Mouse (Mus musculus): Measurements from ENCODE around the gene Grb2.

Gene Grb2

DNA sequence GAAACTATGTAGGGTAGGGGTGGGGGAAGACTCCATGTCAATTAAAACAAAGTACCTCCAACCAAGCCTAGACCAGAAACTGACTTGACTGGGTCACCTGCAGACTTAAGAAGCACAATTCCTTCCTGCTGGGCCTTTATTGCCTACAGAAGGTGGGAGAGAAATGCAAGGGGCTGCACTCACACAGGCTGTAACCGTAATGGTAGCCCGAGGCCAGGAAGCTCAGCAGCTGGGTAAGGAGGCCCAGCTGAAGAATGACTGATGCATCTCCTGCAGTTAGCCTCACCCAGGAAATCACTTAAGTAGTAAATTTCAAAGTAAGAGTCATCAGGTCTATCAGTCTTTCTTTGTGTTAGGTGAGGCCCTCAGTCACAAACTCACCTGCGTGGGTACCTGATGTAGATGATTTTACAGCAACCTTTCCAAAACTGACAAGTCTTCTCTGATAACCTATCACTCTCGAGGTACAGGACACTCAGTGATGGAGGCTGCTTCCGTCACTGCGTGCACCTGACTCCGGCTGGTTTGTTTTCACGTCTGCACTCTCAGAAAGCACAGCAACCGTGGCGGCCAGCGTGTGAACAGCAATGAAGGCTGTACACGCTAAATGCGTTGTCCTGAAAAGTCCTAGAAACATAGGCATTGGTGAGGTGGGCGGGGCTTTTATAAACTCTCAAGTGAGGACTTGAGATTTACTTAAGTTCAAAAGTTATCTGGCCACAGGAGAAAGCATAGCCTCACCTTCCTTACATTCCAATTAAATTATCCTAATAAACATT is 19.1 kb downstream of the Grb2 start:
- DNase-seq (ENCODE audit: low spot score in 2 of 2): no peak

GRCm38 (mm10) chr11:115686369-115686768 is 22.0 kb downstream of the Grb2 start:
- no peak for DNase-seq (ENCODE audit: low spot score in 2 of 2)

DNA sequence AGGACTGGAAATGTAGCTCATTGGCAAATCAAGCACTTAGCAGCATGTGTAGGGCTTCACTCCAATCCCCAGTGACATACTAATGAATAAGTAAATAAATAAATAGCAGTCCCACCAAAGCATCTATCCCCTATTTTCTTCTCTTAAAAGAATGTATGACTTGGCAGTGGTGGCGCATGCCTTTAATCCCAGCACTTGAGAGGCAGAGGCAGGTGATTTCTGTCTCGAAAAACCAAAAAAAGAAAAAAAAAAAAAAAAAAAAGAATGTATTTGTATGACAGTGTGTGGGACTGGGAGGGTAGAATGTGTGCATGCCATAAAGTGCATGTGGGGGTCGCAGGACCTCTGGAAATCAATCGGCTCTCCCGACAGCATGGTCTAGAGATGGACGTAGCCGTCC is 22.4 kb downstream of the Grb2 start:
- DNase-seq (ENCODE audit: low spot score in 2 of 2): no peak

DNA sequence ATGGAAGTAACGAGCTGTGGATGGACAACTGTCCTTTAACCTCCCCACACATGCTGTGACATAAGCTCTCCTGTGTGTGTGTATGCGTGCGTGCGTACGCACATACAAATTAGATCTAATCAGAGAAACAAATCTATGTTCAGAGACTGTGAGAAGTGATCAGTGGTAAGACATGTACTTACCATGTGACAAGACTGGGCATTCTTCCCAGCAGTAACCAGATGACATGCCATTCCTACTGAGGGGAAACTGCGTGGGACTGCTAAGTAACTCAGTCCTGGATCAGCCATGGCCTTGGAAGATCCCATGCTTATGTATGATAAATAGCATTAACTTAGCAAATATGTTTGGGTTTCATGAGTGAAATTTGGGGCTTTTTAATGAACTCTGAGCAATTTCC is 23.5 kb downstream of the Grb2 start:
- peak in 1 of 2 experiments; percentile 22 for DNase-seq (ENCODE audit: low spot score in 2 of 2)

GRCm38 (mm10) chr11:115683326-115683725 is 25.1 kb downstream of the Grb2 start:
- DNase-seq (ENCODE audit: low spot score in 2 of 2): no peak

- no peak for DNase-seq (ENCODE audit: low spot score in 2 of 2)
Observed at GRCm38 (mm10) chr11:115682411-115682810, 26.0 kb downstream of the Grb2 start.

DNA sequence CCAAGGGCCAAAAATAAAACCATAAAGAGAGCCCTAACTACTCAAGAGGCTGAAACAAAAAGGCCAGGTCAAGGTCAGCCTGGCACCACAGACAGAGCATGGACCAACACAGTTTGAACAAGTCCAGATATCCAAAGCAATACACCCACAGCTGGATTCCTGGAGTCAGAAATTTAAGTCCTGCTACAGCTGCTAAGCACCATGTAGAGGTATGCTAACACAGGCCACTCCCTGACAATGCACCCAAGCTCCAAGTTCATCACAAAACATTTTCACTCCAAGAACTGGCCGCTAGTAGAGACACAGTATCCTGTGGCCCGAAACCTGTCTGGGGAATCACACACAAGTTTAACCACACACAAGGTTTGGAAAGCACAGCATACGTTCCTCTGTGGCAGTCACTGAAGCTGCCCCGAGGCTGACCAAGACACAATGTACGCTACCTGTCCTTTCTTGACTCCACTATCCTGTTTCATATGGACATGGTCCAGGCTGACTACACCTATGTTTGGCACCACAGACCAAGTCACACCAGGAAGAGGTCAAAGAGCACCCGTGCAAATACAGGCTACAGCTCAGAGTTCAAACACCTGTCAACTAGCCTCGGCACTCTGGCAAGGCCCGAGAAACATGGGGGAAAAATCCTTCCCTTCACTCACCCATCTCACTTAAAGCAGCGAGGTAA is 28.7 kb downstream of the Grb2 start:
- no peak for DNase-seq (ENCODE audit: low spot score in 2 of 2)

DNA sequence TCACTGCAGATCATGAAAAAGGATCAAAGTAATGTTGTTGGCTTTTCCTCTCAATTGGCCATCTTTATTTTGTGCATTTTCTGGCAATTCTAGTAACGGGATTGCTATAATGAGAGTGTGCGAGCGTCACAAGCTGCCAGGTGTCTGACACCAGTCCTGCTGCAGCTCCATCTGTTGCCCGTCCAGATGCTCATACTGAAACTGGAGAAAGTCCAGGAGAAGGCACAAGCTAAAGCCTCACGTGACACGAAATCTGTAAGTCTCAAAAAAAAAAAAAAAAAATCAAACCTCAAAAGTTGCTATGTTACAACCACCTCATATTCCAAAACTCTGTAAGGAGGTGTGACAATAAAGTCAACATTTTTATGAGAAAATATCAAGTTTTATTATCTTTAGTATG is 29.5 kb downstream of the Grb2 start:
- DNase-seq (ENCODE audit: low spot score in 2 of 2): no peak

GRCm38 (mm10) chr11:115677511-115677910 is 30.9 kb downstream of the Grb2 start:
- no peak for DNase-seq (ENCODE audit: low spot score in 2 of 2)

- DNase-seq (ENCODE audit: low spot score in 2 of 2): no peak
Observed at GRCm38 (mm10) chr11:115676738-115677137, 31.7 kb downstream of the Grb2 start.

DNA sequence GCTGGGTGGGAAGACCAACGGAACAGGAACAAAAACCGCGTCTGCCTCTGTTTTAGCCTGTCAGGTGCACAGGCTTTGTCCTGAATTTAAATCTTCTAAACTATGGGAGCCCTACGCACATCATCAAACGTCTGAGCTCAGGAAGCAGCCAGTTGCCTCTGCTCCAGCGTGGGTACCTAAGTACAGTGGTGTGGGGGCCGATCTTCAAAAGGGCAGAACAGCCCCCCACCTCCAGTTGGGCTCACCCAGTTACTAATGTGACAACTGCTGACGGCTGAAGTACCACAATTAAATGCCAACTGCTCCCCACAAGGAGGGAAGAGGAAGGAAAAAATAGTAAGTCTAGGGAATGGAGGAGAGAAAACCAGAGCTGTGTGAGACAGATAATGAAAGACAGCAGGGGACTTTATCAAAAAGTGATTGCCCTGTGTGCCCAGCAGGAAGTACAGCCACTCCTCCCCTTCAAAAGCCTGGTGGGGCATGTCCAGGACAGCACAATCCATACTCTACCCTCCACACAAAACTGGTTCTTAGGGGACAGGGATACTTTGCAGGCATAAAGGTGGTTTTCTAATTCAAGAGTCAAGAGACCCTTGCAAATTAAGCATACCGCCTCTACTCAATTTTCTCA is 34.0 kb downstream of the Grb2 start:
- peak in 1 of 2 experiments; percentile 39 for DNase-seq (ENCODE audit: low spot score in 2 of 2)

DNA sequence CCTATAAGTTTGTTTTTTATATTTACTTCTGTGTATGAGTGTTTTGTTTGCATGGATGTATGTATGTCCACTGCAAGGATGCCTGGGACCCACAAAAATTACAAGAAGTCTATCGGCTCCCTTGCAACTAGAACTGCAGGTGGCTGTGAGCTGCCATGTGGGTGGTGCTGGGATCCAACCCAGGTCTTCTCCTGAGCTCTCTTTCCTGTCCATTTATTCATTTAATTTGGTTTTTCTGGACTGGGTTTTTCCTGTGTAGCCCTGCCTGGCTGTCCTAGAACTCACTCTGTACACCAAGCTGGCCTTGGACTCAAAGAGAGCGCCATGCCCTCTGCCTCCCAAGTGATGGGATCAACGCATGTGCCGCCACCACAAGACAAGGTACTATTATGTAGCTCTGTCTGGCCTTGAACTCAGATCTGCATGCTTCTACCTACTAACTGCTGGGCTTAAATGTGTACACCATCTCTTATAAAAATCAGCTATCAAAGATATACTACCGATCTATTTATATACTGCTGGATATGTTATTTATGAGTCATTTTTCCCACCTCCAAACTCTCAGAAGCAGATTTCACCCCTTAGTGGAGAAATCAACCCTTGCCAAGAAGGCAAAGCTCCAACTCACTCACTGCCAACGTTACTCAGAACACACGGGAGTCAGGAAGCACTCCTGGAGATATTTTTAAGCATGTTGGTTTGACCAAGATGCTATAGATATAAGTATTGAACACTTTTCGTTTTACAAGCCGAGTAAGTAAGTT is 34.7 kb downstream of the Grb2 start:
- no peak for DNase-seq (ENCODE audit: low spot score in 2 of 2)

DNA sequence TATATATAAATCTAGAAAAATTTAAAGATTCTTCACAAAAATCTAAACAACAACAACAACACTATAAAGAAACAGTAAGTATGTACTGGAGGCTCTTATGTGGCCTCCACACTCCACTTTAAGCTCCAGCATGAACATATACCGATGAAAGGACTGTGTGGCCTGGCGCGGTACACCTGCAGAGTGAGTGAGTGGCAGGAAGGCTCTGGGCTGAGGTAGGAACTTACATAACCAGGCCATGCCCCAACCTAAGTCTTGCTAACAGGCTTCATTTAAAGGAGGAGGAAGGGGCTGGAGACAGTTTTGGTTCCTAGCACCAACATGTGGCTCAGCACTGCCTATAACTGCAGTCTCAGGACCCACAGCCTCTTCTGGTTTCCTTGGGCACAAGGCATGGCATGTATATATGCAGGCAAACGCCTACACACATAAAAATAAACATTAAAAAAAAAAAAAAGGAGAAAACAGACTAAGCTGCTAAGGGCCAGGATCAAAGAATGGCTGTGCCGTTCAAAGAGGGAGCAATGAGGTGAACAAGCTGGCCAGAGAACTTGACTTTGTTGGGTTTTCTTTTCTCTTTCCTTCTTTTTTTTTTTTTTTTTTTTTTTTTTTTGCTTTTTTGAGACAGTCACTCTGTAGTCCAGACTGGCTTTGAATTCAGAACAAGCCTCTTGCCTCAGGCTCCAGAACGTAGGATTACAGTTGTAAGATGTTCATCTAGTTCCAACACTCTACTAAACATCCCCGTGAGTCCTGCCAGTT is 36.0 kb downstream of the Grb2 start:
- DNase-seq (ENCODE audit: low spot score in 2 of 2): no peak

GRCm38 (mm10) chr11:115670451-115671050 is 37.8 kb downstream of the Grb2 start:
- DNase-seq (ENCODE audit: low spot score in 2 of 2): peak in 1 of 2 experiments; percentile 42

GRCm38 (mm10) chr11:115663676-115664335 is 44.6 kb downstream of the Grb2 start:
- no peak for DNase-seq (ENCODE audit: low spot score in 2 of 2)

DNA sequence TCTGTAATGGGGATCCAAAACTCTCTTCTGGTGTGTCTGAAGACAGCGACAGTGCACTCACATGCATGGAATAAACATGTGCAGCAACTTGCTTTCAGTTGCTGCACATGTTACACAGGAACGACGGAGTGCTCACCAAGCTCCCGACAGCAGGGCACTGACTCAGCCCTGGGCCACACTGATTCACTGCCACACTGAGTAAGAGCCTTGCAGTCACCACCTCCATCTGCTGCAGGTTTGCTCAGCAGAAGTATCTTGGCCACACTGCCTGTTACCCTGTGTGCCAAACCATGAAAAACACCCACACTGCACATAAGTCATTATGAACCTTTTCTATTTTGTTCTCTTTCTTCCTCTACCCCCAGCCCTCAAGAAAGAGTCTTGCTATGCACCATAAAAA is 48.0 kb downstream of the Grb2 start:
- no peak for DNase-seq (ENCODE audit: low spot score in 2 of 2)

- no peak for DNase-seq (ENCODE audit: low spot score in 2 of 2)
Observed at GRCm38 (mm10) chr11:115658521-115658920, 49.9 kb downstream of the Grb2 start.

- DNase-seq (ENCODE audit: low spot score in 2 of 2): no peak
Observed at GRCm38 (mm10) chr11:115654128-115654527, 54.3 kb downstream of the Grb2 start.

DNA sequence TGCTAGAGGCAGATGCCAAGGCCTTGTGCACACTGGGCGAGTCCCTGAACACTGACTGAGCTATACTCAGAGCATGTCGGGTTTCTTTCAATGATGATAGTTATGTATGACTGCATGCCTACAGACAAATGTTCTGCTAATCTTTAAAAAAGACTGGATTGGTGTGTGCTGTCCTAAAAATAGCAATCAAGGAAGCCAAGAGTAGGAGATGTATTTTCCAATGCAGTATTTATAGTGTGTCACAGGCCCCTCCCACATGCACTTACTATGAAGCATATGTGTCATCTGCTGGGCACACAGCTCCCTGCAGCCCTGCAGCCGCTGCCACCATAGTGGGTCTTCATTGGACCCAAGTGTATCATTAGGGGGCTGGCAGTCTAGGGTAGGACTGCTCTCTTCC is 55.2 kb downstream of the Grb2 start:
- DNase-seq (ENCODE audit: low spot score in 2 of 2): no peak

DNA sequence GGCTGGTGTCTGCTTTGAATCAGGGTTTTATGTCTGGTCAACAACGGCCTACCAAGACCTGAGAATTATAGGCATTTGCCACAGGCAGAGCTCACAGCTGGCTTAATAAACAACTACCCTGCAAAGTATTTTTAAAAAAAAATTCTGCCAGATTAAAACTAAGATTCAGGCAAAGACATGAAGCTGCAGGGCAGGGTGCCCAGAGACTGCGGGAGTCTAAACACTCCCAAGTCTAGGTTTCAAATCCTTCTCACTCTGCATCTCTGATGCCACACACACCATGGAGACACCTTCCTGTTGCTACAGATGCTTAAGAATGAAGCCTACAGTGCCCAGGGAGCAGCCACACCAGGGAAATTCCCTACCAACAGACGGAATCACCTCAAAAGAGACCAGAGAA is 56.7 kb downstream of the Grb2 start:
- DNase-seq (ENCODE audit: low spot score in 2 of 2): no peak

All from frontal cortex, postnatal 25 days (tissue).